Mouse (Mus musculus) Muller cell, postnatal 12 days (primary cell): ENCODE data around the gene Kif3c.

Source experiments
- DNase-seq: peaks from one replicate; pipeline ENCODE4 v3.0.0-alpha.2; 2015; ENCODE audit errors: inconsistent ontology term

Gene Kif3c

DNA sequence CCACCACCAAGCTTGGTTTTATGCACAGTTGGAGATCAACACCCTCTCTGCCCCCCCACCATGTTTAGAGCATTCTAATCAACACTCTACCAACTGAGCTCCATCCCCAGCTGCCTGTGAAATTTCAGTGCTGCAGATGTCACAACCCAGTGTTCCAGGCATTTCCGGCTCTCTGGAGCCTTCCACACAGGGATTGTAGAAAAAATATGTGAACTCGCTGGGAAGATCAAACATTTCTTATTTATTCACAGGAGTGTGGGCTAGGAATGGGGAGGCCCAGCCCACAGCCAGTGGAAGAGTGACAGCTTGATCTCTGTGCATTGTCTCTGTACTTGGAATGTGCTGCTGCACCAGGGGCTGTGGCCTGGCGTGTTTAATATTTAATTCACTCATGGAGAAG lies 3.8 kb downstream of the Kif3c start:
- peak; percentile 59 for DNase-seq

DNA sequence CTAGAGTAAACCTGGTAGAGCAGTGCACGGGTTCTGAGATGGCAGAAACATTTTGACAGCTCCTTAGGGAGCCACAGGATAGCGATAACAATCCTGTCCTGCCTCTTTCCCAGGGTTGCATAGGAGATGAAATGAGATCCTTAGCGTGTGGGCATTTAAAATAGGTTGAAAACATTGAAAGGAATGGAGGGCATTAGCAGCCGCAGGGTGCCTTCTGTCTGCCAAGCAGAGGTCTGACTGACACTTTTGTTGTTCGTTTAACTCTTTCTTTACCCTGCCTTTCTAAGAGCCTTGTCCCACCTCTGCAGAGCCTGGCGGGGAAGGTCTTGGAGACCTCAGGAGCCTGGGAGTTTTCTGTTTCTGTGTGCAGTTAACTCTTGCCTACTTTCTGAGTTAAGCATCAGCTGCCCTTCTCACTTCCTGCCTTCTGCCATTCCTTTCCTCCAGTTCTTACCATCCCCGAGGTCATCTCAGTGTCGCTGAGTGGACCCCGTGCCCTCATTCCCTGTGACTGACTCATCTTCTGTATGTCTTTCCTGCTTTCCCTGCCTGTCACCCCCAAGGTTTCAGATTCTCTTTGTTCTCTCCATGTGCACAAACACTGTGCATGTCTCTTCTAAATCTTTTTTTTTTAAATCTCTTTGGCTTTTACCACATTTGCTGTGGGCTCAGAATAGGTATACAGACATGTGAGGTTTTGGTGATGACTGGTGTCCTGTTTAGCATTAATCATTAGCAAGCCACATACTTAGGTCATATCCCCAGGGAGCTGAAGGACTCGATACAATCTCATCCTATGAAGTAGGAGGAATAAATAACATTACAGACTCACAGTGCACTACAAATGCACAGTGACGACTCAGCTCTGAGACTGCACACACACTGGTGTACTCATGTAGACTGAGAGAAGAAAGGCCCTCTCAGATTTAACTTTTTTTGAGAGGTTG lies 6.3 kb downstream of the Kif3c start:
- DNase-seq = peak; percentile 79

DNA sequence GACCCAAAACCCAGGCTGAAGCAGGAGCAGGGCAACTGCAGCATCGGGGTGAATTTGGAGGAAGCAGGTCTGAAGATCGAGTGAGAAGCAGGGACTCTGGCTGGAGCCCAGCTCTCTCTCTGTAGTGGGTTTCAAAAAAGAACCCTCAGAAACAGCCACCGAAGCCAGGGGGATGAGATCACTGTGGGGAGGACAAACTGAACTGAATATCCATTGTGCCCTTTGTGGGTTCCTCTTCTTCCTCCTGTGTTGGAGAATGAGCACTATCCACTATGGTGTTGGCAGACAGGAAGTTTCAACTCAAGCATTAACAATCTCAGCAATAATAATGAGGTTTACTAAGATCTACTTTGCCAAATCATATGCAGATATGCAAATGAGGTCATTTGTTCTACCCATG lies 7.1 kb downstream of the Kif3c start:
- DNase-seq = peak; percentile 84

- DNase-seq = no peak
Observed at GRCm38 (mm10) chr12:3373566-3373965, 8.6 kb downstream of the Kif3c start.

GRCm38 (mm10) chr12:3374552-3374951 lies 9.6 kb downstream of the Kif3c start:
- DNase-seq = no peak

DNA sequence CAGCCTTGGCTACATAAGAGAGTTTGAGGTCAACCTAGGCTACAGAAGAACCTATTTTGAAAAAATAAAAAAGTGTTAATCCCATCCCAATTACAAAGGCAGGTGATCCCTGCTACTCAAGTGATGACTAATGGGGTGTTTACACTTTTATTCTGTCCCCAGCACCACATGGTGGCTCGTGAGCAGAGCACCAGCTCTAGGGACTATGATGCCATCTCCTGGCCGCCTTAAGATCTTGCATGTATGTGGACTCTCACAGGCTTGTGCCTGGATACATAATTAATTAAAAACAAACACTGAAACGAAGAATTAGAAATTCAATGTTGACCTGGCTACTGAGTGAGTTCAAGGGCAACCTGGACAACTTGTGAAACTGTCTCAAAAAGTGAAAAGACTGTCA lies 12.3 kb downstream of the Kif3c start:
- DNase-seq = no peak

- DNase-seq = no peak
Observed at GRCm38 (mm10) chr12:3377755-3378154, 12.8 kb downstream of the Kif3c start.

DNA sequence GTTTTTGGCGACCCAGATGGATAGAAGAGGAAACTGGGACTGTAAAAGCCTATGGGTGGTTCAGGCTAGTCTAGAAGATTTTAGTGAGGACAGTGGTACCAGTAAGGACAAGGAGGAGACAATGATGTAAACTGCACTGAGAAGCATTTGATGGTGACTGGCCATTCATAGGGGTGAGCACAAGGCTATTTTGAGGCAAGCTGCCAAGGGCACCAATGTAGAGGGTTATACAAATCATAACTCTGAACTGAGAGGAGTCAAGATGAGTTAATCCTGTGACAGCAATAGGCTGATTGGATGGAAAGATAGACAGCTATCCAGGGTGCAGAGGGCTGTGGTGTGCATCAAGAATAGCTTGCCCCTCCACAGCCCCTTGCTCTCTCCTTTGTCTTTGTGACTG lies 19.9 kb downstream of the Kif3c start:
- no peak for DNase-seq

DNA sequence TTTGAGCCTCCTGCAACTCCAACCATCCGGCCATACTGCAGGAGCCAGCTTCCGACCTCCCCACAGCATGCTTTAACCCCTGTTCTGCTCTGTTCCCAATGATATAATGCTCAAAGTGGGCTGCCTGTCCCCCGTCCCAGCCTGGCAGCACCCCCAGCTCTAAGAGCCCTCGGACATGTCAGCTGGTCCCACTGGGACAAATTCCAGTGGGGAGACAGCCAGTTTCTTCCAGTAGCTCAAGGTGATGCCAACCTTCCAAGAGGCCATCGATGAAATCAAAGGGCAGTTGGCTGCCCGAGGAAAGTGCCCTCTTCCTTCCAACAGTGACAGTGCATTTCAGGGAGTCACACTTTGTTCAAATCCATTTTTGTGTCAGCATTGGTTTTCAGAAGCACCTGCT lies 20.3 kb downstream of the Kif3c start:
- DNase-seq = no peak

DNA sequence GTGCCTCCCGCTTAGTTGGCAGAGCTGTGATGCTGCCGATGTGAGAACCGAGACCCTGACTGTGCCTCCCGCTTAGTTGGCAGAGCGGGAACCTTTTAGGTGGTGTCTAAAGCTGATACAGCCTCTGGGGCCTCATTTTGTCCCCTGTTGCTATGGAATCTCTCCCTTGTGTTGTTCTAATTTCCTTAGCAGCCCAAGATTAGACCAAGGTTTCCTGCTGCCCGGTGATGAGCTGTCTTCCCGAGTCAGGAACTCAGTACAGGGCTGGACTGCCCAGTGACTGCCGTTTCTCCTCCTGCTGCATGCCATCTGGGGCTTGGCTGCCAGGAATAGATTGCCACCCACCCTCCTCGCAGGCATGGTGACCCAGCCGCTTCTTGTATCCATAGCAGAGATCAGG lies 21.0 kb downstream of the Kif3c start:
- no peak for DNase-seq

DNA sequence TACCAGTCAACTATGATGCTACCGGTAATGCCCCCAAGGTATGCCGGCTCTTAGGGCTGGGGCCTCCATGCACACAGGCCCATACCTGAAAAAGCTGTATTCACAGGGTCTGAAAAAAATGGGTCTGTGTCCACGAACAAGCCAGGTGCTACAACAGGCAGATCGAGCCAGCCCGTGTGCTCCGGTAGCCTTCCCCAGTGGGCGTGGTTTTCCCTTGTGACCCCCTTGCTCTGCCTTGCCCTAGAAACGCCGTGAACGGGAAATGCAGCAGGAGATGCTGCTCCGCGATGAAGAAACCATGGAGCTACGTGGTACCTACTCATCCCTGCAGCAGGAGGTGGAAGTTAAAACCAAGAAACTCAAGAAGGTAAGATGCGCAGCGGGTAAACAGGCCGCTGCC lies 23.0 kb downstream of the Kif3c start:
- no peak for DNase-seq

DNA sequence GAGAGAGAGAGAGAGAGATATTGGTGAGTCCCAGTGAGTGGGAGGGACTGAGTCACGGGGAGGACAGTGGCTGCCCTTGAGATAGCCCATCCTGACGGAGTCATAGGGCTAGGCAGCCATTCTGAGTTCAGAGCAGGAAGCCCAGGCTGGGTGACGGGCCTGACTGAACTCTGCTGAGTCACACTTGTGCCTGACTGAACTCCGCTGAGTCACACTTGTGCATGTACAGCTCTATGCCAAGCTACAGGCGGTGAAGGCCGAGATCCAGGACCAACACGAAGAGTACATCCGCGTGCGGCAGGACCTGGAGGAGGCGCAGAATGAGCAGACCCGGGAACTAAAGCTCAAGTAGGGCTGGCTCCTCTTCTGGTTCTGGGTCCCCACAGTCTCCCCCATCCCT lies 24.5 kb downstream of the Kif3c start:
- no peak for DNase-seq

DNA sequence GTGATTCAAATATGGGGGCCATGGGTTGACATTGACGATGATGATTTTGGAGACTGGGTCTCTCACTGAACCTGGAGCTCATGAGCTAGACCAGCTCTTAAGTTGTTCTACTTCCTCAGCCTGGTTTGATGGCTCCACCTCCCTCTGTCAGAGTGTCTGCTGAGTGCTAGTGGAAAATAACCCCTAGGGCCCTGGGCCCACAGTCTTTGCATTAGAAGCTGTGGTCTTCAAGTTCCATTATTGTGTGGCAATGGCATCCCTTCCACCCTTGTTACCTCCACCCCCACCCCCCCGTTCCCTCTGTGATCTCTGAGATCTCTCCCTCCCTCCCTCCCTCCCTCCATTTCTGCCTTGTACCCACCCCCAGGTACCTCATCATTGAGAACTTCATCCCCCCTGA lies 25.1 kb downstream of the Kif3c start:
- no peak for DNase-seq

DNA sequence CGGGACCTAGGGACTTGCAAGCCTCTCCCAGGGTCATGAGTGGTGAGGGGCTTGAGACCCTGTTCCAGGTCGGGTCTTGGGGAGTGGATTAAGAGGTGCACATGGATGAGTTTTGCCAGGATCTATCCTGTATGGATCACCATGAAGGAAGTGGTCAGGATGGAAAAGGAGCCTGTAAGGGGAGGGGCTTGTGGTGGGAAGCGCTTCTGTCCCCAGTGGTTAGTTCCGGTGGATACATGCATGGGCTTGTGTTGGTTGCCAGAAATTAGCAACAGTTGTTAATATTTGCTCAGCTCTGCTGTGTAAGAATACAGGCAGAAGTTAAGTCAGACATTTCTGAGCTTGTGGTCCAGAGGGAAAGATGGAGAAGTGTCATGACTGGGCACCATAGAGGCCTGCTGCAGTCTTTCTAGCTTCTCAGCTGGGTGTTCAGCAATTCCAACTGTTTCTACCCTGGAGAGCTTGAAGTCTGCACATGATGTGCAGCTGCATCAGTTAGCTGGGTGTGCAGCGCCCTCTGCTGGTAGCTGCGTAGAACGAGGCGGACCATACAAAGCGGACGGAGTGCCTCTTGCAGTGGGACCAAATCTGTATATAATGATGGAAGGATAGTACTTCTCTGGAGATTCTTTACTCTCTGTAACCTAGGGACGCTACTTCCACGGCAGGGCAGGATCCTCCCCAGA lies 25.8 kb downstream of the Kif3c start:
- DNase-seq = peak; percentile 80

DNA sequence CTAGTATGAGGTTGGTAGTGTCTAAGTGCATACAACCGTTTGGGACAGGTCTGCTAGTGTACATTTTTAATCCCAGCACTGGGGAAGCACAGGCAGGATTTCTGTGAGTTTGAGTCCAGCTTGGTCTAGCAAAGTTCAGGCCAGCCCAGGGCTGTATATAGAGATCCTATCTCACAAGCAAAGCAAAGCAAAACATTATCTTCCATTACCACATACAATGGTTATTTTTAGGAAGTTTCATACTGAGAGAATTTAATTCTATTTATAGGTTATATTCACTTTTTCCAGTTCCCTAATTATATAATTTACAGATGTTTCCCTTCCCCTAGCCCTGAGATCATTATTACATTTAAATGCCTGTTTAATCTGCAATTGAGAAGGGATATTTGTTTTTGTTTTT lies 26.3 kb downstream of the Kif3c start:
- DNase-seq = no peak

GRCm38 (mm10) chr12:3393140-3393539 lies 28.2 kb downstream of the Kif3c start:
- peak; percentile 56 for DNase-seq

DNA sequence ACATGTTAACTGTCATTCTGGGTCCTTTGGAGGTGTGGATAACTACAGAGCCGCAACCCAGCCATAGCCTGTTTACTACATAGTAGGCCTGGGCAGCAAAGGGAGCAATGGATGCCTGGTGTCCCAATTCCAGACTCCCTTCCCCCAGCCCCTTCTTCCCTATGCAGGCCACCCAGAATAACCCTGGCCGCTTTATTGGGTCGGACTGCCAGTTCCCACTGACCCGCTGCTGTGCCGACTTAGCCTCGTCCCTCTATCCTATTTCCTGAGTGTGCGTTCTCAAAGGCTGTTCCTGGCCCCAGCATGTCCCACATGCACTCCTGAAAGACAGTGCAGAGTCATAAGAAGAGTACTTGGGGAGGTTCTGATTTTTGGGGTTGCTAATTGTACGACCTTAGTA lies 32.0 kb downstream of the Kif3c start:
- DNase-seq = no peak

- DNase-seq = peak; percentile 38
Observed at GRCm38 (mm10) chr12:3405662-3406061, 40.7 kb downstream of the Kif3c start.

- DNase-seq = peak; percentile 6
Observed at GRCm38 (mm10) chr12:3406585-3406984, 41.7 kb downstream of the Kif3c start.

DNA sequence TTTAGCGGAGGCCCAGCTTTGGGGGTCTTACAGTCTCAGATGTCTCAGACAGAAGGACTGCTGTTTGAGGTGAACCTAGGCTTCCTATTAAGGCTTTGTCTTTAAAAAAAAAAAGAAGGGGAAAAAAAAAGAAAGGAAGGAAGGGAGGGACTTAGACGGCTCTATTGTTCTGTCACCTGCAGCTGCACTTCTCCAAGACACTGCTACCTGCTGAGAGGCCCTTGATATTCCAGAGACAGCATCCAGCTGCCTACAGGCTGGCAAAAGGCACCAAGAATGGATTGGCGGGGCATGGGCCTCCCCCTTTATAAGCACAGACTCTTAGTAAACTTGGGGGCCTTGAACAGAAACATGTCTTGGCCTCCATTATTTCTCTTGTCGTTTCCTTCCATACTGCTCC lies 50.0 kb downstream of the Kif3c start:
- DNase-seq = no peak

DNA sequence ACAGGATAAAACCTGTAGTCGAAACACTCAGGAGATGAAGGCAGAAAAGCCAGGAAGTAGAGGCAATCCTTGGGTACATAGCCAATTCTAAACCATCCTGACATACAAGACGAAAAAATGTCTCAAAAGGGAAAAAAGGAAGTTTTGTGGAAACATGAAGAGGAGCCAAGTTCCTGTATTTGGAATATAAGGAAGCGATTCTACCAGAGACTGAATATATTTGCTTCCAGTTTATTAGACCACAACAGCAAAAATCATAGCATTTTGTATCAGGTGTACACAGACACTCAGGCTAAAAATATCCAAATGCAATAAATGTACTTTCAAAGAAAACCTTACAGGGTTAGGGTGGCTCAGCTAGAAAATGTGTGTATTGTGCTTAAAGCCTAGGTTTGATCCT lies 53.8 kb downstream of the Kif3c start:
- DNase-seq = no peak

DNA sequence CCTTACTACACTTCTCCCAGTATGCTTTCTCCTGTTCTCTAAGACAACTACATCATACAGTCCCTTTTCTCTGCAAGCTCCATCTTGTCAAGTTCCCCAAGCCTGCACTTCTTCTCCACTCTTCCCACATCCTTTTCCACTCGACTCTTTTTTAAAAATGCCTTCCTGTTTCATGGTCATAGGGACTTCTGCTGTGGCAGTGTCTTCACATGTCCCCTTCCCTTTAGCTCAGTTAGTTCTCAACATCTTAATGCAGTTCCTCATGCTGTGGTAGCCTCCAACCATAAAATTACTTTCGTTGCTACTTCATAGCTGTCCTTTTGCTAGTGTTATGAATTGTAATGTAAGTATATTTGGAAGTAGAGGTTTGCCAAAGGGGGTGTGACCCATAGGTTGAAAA lies 55.6 kb downstream of the Kif3c start:
- no peak for DNase-seq

DNA sequence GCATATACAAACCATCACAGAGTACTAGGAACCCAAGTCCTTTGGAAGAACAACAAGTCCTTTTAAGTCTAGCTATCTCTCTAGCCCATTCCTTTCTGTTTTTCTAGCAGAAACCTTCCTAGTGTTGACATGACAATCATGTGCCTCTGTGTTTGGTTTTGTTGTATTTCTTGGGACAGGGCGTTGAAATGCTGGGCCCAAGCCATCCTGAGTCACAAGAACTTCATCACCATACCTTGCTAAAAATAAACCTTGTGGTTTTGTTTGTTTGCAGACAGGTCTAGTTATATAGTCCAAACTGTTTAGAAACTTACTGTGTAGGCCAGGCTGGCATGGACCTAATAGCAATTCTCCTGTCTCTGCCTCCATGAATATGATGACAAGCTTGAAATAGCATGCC lies 57.9 kb downstream of the Kif3c start:
- no peak for DNase-seq
